Mouse (Mus musculus) embryonic fibroblast, embryonic 13.5 days (primary cell): Measurements from ENCODE around the gene Pir. TPM values are rescaled to one million over a fixed set of nuclear protein-coding genes. Genes with fewer than 3 reads are reported as not detected.
A peak's percentile ranks its signal among the peaks of the same experiment; 100 is the strongest.

Experiments
- H3K27ac ChIP-seq: 2 replicates; pipeline ENCODE4 v1.5.1; 2012; ENCODE audit warnings: low read length, control low read depth, inconsistent platforms; ENCODE audit not compliant: insufficient read depth
- H3K4me1 ChIP-seq: 2 replicates; pipeline ENCODE4 v1.6.1; 2011; ENCODE audit warnings: low read length; ENCODE audit not compliant: control insufficient read depth, insufficient read depth
- H3K4me3 ChIP-seq: 2 replicates; pipeline ENCODE4 v1.5.1; 2011; ENCODE audit warnings: mild to moderate bottlenecking, control low read depth, low read length; ENCODE audit not compliant: insufficient read depth
- CTCF ChIP-seq: IDR thresholded peaks from 2 replicates; pipeline ENCODE4 v1.5.1; 2011; ENCODE audit warnings: mild to moderate bottlenecking, control low read depth, low read length, moderate library complexity, borderline replicate concordance; ENCODE audit not compliant: insufficient read depth
- POLR2A ChIP-seq: IDR thresholded peaks from 2 replicates; pipeline ENCODE4 v1.6.1; 2011; ENCODE audit warnings: low read depth, mild to moderate bottlenecking, control low read depth, low read length, moderate library complexity
- polyA plus RNA-seq: library from polyadenylated mRNA; stranded (reverse); fragments of >200 nt; gene quantifications from 2 replicates; pipeline ENCODE4 v1.2.4, GENCODE M21; 2011; ENCODE audit warnings: low read depth; ENCODE audit not compliant: missing spikeins, insufficient read length

Pir gene
- polyA plus RNA-seq, 1 experiment, result 11.8 TPM

- TF ChIP-seq CTCF (no peak), POLR2A (no peak)
- no peak overlapping the region for H3K27ac ChIP-seq
- H3K4me1 ChIP-seq, result no peaks in the 10 kb centered on the region
- H3K4me3 ChIP-seq, result no peak overlapping the region
These were observed 148.8 kb downstream of the Pir start for GRCm38 (mm10) chrX:164418008-164418407.

- Histone ChIP-seq H3K4me3 (peak within 1 kb of the TSS; percentile 94), H3K27ac (no peak within 1 kb of the TSS), H3K4me1 (no peaks in the 10 kb centered on the region)
- no peak for TF ChIP-seq CTCF
- peak; percentile 84 for TF ChIP-seq POLR2A
These were observed 150.3 kb downstream of the Pir start, which contains the start of gene Piga for GRCm38 (mm10) chrX:164419471-164419939. Piga (plus strand) TSS chrX:164419787.

- H3K4me1 ChIP-seq, result no peaks in the 10 kb centered on the region
- TF ChIP-seq CTCF (no peak), POLR2A (no peak)
- no peak overlapping the region for H3K27ac ChIP-seq
- peak overlapping the region; percentile 94 for H3K4me3 ChIP-seq
These were observed 150.8 kb downstream of the Pir start for GRCm38 (mm10) chrX:164419955-164420354.

GRCm38 (mm10) chrX:164420518-164420917 lies 151.3 kb downstream of the Pir start:
- TF ChIP-seq POLR2A (no peak), CTCF (no peak)
- peak overlapping the region; percentile 94 for H3K4me3 ChIP-seq
- H3K4me1 ChIP-seq, result no peaks in the 10 kb centered on the region
- no peak overlapping the region for H3K27ac ChIP-seq

Other genes starting within 250 kb of the Pir start
- gene Car5b, start 241.4 kb upstream of the Pir start, polyA plus RNA-seq, result 7.5 and 9.0 TPM in 2 replicates
- 6.2 and 9.8 TPM in 2 replicates for gene Siah1b, start 192.9 kb upstream of the Pir start, polyA plus RNA-seq
- gene Cltrn, start 180.5 kb upstream of the Pir start, polyA plus RNA-seq, result not detected in 2 replicates
- not detected in 2 replicates for gene Ace2, start 130.0 kb upstream of the Pir start, polyA plus RNA-seq
- gene Bmx, start 11.2 kb upstream of the Pir start, polyA plus RNA-seq, result not detected in 2 replicates
- 34.7 and 58.0 TPM in 2 replicates for gene Vegfd, start 104.0 kb downstream of the Pir start, polyA plus RNA-seq
- 11.3 and 13.7 TPM in 2 replicates for gene Piga, start 150.4 kb downstream of the Pir start, polyA plus RNA-seq
- not detected in 2 replicates for gene Asb11, start 167.6 kb downstream of the Pir start, polyA plus RNA-seq
- gene Asb9, start 237.0 kb downstream of the Pir start, polyA plus RNA-seq, result not detected in 2 replicates